Mouse (Mus musculus) fibroblast of lung, adult 2 months (primary cell): ENCODE measurements around the gene Pm20d2.

Source experiments
- DNase-seq: peaks from one replicate; pipeline ENCODE4 v3.0.0-alpha.2; 2011; ENCODE audit warnings: low read depth

Gene Pm20d2

GRCm38 (mm10) chr4:33189735-33190036, at the start of gene Pm20d2:
Gene Pm20d2 (minus strand): TSS chr4:33189737.
- DNase-seq: no peak

GRCm38 (mm10) chr4:33230881-33231280, 41.3 kb upstream of the Pm20d2 start:
- DNase-seq: no peak

GRCm38 (mm10) chr4:33229639-33230038, 40.1 kb upstream of the Pm20d2 start:
- DNase-seq: no peak

DNA sequence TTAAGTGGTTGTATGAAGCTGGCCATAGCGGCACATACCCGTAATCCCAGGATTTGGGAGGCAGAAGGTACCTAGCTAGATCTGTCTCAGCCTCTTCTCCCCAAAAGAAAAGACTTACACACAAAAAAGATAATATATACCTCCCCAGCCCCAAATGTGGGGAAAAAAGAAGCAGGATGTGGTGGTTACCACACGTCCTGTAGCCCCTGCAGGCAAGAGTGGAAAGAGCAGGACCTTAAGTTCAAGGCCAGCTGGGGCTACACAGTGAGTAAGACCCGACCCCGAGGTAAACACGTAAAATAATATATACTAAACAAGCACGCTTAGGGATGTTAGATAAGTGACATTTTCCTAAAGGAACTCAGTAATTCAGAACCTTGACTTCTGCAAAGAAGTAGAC, 37.6 kb upstream of the Pm20d2 start:
- no peak for DNase-seq

DNA sequence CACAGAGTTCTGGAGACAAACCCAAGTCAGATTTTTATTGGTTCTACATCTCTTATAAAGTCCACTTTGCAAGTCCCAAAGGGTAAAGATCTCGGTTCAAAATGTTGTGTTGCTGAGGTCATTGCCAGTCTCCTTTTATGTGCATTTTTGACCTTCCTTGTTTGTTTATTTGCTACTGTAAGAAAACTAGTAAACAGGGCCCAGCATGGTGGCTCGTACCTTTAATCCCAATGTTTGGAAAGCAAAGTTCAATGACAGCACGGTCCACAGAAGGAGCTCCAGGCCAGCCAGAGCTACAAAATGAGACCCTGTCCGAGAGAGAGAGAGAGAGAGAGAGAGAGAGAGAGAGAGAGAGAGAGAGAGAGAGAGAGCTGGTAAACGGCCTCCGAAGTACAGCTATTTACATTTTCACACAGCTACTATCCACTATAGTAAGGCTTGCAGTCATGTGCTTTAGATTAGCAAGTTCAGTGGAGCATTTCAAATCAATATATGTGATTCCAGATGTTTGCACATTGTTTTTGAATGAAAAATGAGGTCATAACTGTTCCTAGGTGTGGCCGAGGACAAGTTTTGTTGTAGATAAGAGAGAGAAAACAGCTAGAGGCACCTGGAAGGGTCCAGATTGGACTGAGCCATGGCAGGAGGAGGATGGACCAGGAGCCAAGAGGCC, 34.6 kb upstream of the Pm20d2 start:
- DNase-seq: no peak

- no peak for DNase-seq
Observed at GRCm38 (mm10) chr4:33221847-33222246, 32.3 kb upstream of the Pm20d2 start.

GRCm38 (mm10) chr4:33208881-33209841, 19.6 kb upstream of the Pm20d2 start, which contains the start of gene Srsf12:
Gene Srsf12 (plus strand): TSS chr4:33208991.
- no peak for DNase-seq

DNA sequence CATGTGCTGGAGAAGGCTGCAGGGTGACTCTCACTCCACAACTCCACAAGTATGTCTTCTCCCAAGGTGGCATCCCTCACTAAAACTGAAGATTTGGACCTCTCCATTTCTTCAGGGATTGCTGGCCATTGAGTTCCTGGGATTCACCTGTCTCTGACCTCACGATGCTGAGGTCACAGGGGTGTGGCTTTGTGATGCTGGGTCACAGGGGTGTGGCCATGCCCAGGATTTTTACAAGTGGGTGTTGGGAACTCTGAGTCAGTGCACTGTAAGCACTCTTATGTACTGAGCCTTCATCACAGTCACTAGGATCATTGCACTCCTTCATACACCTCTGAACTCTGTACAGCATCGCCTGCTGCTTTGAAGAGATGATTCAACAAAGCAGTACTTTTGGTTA, 18.0 kb upstream of the Pm20d2 start:
- DNase-seq: no peak

DNA sequence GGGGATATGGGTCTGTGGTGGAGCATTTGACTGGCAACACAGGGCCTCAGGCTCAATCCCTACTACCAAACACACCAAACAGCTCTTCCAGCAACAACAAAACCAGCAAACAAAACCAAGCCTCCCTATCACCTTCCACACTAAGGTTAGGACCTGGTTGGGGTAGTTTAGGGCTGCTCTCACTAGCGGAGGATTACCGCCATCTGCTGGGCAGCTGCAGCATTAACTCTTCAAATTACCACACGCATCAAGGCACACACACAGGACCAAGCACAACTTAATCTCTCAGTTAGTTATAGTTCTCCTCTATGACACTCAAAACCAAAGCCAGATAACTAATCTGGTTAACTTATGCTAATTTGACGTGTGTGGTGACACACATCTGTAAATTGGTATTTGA, 15.1 kb upstream of the Pm20d2 start:
- peak; percentile 29 for DNase-seq

GRCm38 (mm10) chr4:33198117-33198516, 8.6 kb upstream of the Pm20d2 start:
- no peak for DNase-seq

DNA sequence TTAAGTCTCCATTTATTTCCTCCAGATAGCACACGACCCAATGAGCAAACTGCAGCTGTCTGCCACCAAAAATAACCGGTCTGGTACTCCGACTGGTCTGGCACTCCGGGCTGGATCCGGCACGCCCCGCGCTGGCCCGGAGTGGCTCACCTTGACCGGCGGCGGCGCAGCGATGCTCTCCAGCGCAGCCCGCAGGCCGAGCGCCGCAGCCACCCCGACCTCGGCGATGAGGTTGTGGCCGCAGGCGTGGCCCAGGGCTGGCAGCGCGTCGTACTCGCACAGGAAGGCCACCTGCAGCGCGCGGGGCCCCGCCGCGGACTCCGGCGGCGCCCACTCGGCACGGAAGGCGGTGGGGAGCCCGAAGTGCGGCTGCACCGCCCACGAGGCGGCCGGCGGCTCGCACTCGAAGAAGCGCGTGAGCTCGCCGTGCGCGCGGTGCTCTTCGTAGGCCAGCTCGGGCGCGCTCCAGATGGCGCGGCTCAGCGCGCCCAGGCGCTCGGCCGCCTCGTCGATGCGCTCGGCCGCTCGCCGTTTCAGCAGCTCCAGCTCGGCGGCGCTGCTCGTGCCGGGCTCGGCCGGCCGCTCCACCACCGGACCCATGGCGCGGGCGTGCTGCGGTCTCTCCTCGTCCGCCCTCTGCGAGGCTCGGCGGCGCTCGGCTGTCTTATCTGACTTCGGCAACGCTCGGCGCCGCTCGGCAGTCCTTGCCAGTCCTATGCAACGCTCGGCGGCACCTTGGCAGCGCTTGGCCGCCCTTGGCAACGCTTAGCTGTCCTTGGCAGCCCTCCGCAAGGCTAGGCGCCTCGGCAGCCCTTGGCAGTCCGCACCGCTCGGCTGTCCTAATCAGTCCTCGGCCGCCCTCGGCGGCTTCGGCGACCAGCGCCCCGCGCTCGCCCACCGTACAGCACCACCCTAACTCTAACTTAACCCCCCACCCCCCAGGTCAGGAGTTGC, 479 bp downstream of the Pm20d2 start:
- DNase-seq: peak; percentile 80

GRCm38 (mm10) chr4:33188164-33188563, 1.4 kb downstream of the Pm20d2 start:
- no peak for DNase-seq

GRCm38 (mm10) chr4:33183477-33183876, 6.1 kb downstream of the Pm20d2 start:
- DNase-seq: no peak

GRCm38 (mm10) chr4:33152087-33153038, 37.2 kb downstream of the Pm20d2 start:
- no peak for DNase-seq

- DNase-seq: no peak
Observed at GRCm38 (mm10) chr4:33149150-33149549, 40.4 kb downstream of the Pm20d2 start.

DNA sequence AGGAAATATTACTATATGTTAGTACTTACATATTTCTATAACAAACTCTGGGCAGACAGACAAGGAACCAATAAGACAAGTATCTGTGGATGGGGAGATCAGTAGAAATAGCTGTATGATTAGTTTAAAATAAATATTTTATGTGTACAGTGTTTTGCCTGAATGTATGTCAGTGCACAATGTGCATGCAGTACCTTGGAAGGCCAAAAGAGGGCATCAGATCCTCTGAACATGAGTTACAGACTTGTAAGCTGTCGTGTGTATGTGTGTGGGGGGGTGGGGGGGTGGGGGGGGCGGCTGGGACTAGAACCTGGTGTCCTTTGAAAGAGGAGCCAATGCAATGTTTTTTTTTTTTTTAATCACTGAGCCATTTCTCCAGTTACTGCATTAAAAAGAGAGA, 41.7 kb downstream of the Pm20d2 start:
- peak; percentile 34 for DNase-seq

DNA sequence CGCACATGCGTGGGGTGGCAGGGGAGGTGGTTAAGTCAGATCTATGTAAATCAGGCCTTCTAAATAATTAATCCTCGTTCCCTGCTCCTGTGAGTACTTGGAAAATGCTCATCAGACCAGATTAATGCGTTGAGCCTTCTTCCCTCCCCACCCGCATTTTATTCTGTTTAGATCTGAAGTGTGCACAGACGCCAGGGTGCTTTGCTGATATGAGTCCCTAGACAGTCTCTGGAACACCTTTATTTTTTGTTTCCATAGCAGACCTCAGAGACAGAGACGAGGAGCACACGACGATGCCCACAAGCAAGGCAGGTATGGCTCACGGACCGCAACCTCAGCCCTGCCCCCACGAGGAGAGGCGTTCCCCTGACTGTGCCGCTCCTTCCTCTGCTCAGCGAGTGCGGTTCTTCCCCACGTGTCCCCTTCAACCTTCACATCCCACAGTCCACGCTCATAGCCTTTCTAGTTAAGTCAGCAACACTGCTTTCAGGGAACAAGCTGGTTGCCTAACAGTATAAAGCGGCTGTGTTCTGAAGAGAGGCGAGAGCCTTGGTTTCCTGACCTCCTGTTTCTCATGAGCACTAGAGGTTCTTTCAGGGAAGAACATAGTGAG, 42.8 kb downstream of the Pm20d2 start:
- DNase-seq: no peak

DNA sequence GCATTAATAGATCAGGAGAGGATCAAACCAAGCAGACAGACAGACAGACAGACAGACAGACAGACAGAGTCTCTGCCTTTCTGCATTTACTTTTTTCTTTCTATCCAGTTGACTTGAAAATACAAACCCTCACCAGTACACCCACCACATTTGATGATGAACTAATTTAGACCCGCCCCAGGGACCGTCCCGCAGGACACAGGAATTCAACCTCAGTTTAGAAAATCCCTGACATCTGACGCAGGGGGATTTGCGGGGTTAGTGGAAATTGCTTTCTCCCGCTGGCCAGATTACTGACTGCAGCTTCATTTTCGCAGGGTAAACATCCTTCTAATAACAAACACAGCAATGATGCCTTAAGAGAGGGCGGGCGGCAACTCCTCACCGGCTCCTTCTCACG, 57.3 kb downstream of the Pm20d2 start, which contains the start of gene Gabrr1:
Gene Gabrr1 (plus strand): TSS at position 301 of the 400 bp plus-strand sequence.
- DNase-seq: no peak

DNA sequence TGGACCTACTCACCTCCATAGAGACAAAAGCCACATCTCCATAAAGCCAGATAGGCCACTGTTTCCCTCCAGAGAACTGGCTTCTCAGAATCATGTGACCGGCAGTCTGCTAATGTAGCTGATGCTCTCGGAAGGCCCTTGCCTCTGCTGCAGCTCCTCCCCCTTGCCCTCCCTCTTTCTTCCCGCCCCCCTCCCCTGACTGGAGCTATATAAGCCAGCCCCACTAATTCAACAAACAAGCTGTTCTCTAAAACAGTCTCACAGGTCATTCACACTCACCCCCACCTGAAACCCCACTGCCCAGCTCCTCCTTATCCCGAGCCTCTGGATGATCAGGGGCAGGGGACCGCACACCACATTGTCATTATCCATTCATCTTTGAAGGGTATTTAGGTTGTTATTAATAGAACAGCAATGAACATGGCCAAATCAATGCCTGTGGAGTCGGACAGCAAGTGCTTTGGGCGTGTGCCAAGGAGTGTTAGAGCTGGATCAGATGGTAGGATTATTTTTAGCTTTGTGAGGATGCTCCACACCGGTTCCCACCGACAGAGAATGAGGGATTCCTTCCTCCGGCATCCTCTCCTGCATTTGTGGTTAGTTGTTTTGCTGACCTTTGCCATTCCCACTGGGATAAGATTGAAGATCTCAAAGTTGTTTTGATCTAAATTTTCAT, 64.0 kb downstream of the Pm20d2 start:
- no peak for DNase-seq

- peak; percentile 8 for DNase-seq
Observed at GRCm38 (mm10) chr4:33124493-33124892, 65.0 kb downstream of the Pm20d2 start.
